Mouse (Mus musculus): Measurements from ENCODE around the gene Deup1.

Gene Deup1

DNA sequence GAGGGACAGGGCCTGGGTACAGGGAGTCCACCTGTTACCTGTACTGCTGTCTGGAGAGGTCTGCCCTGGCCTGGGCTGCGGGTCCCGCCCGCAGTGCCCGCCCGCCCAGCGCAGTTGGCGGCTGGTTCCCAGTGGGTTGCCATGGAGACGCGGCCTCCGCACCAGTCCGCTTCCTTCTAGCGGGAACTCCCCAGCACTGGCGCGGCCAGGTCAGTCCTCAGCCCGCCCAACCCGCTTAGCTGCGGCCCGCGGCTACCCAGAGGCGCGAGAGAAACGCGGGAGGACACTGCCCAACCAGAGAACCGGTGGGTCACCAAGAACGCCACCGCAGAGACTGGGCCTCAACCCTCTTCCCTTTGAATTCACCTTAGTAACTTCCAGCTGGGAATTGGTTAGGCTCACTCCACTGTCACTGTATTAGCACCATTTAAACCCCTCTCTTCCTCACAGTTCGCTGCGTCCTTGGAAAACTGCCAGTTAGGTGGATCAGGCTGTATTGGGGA is at the start of gene Deup1:
TSS of gene Deup1 (minus strand) at position 149 of the 503 bp plus-strand sequence.
- DNase-seq (ENCODE audit: low spot score in 2 of 2), result peak in 1 of 2 experiments; percentile 1

DNA sequence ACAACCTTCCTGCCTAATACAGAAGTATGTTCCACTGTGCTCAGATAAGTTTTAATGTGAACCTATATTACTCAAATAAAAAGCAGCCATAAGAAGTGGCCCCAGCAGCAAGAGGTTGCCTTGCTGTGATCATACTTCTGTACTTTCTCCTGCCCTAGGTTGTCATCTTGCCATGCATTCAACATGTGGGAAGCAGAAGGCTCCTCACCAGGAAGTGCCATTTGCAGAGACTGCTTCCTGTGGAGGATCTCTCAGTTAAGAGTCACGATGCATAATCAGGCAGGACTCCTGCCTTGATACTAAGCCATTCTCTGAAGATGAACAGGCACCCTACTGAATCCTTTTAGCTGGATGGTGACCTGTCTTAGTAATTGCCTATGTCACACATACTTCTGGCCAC is 44.5 kb upstream of the Deup1 start:
- no peak for DNase-seq (ENCODE audit: low spot score in 2 of 2)

DNA sequence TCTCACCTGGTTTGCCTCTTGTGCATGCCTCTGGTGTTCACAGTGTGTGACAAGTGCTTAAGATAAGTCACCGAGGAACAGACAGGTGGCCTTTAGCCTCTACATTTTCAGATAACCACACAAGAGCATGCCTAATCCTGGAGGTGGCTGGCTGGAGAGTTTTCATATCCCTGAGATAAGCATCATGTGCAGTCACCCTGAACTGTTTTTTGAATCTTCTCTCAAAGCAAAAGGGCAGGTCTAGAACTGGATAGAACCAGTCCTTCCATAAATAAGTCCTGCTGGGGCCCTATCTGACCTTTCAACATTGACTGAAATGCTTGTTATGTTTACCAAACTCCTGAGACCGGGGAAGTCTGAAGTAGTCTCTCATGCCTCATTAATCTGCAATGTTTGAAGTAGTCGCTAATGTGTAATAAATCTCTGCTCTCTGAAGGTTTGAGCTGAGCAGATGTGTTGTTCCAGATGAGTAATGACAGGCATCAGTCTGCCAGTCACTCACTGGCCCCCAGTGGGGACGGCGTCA is 42.3 kb upstream of the Deup1 start:
- peak in 1 of 2 experiments; percentile 17 for DNase-seq (ENCODE audit: low spot score in 2 of 2)

DNA sequence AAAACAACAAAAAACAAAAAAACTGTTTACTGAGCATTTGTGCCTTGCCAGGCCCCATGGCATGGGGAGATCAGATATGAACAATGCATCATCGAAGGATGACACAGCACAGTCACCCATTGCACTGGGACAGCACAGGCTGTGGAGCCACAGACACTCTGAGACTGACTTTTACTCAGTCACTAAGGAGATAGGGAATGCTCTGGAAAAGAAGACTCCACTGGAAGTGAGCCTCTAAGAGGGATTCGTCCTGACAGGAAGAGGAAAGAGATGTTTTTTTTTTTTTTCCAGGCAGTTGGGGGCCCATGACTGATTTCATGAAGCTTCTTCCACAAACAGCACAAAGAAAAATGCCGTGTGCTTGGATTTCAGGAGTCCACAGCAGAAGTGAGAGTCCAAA is 41.7 kb upstream of the Deup1 start:
- no peak for DNase-seq (ENCODE audit: low spot score in 2 of 2)

DNA sequence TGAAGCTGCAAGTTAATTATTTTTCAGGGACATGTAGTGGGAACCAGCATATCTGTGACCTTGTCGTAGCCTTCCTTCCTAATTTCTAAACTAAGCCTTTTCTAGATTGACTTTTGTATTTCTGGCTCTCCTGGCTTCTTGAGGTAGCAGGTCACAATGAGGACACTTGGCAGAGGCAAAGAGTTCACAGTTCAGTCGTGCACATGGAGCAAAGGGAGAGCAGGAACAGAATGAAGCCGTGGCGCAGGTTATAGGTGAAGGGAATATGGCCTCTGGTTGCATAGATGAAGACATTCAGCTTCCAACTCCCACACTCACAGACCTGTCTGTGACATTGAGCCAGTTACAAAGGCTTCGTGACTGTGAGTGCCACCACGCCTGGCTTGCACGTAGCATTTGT is 36.9 kb upstream of the Deup1 start:
- DNase-seq (ENCODE audit: low spot score in 2 of 2), result no peak

DNA sequence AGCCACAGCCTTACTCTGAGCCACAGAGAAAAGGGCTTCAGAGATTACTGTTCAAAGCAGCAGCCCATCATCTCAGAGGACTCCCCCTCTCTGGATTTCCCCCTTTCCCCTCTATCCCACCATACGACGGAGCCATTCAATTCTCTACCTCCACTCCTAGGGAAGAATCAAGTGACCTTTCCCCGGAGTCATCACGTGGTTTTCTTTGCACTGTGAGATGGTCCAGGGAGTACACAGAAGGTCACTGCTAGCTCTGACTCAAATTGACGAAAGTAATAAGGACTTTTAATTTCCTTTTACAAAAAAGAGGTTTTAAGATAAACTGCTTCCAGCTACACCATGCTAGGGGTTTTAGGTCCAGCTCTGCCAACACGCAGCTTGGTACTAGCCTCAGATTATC is 31.3 kb upstream of the Deup1 start:
- no peak for DNase-seq (ENCODE audit: low spot score in 2 of 2)

DNA sequence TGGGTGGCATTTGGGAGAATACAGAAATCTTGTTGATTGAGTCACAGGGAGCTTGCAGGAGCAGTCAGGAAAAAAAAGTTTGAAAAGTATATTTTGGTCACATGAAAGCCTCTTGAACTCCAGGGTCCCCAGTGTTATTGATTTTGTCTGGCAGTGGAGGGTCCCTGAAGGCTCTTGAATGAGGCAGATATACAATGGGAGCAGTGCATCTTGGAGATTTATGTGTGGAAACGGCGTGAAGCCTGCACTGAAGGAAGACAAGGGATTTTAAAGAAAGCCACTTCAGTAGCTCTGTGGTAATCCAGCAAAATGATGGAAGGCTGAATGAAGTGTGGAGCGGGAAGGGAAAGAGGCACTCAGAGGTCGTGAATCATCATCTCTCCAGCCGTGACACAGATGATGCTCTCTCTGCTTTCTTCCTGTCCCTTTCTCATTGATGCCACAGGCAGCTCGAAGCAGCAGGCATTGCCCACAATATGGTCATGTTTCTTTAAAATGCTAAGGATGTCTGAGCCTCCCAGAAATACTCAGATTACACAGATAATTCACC is 30.6 kb upstream of the Deup1 start:
- DNase-seq (ENCODE audit: low spot score in 2 of 2), result no peak

DNA sequence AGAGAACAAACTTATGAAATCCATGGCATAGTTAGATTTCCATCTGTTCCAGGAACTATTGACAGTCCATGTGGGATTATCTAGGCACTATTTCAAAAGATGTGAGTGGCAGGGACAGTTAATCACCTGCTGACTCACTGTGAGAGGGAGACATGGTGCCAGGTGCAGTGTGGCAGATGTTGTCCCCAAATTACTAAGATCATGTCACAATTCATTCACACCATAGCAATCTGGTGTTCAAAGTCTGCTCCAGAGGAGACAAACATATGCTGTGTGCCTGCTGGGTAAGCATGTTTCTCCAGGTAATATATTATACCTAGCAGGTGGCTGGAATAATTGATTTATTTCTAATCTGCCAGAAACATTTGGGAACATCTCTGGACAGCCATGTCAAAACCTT is 25.3 kb upstream of the Deup1 start:
- DNase-seq (ENCODE audit: low spot score in 2 of 2), result no peak

DNA sequence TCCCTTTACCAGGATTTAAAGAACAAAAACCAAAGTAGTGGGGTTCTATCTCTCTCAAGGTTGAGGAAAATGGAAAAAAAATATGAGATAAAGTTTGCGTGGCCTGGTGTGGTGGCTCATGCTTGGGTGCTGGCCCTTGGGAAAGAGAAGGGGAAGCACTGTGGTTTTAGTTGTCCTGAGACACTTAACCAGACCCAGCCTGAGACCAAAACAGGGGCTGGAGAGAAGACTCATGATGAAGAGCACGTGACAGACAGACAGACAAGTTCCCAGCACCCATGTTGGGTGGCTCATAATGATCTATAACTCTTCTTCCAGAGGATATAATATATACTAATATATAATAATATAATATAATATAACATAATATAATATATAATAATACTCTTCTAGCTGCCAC is 22.2 kb upstream of the Deup1 start:
- DNase-seq (ENCODE audit: low spot score in 2 of 2), result no peak

DNA sequence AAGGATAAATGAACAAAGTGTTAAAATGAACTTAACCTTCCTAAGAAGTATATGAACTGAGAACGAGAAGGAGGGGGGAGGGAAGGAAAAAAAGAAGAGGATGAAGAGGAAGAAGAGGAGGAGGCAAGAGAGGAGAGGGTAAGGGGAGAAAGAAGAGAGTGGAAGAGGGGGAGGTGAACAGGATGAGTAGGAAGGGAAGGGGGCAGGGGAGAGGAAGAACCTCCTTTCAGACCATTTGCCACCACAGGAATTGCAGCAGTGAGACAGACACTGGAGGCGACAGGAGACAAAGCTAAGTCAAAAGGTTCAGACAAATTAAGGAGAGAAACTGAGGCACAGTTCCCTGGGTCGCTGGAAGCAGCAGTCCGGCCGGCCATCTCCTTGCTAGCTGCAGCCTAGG is 349 bp downstream of the Deup1 start:
- no peak for DNase-seq (ENCODE audit: low spot score in 2 of 2)

DNA sequence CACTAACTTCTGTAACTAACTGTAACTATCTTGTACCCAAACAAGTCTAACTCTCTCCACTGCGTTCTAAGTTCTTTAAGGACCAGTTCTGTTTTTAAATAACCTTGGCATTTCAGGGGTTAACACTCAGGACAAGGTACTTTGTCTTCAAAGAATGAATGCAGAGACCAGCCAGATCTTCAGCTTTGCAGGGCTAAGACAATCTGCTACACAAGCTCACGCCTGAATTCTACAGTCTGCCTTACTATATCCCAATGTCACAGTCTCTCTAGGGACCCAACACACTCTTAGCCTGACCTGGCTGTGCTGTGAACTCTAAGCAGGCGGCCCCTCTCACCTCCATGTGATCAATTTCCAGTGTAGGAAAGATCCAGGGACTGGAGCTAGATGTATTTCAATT is 3.0 kb downstream of the Deup1 start:
- DNase-seq (ENCODE audit: low spot score in 2 of 2), result no peak

DNA sequence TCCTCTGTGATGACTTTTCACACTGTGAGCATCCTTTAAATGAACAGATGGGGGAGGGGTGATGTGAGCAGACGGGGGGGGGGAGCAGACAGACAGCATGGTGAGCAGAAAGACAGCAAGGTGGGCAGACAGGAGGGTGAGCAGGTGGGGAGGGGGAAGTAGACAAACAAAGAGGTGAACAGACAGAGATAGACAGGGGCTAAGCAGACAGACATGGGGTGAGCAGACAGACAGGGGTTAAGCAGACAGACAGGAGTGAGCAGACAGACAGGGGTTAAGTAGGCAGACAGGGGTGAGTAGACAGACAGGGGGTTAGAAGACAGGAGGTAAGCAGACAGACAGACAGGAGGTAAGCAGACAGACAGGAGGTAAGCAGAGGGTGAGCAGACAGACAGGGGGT is 8.0 kb downstream of the Deup1 start:
- no peak for DNase-seq (ENCODE audit: low spot score in 2 of 2)

DNA sequence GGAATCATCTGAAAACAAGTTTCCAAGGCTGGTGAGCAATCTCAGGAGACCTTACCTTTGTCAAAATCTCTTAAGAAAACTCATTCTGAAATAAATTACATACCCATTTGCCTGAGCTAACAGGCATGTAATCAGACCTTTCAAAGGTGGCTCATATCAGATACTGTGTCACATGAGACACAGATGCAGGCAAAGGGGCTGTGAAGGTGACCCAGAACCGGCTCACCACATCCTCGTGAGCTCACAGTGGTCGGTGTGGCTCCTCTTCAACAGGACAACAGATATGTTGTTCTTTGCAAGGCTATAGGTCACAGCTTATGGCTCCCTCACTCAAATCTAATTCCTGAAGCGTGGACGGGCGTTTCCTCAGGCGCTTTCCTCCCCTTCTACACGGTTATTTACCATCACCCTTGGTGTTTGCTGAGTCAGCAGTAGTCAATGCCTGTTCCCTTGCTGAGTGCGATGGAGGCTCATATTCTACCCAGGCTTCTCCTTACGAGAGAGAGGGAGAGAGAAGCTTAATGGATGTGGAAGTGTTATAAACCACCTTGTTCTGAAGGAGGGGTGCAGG is 8.6 kb downstream of the Deup1 start:
- DNase-seq (ENCODE audit: low spot score in 2 of 2), result no peak

DNA sequence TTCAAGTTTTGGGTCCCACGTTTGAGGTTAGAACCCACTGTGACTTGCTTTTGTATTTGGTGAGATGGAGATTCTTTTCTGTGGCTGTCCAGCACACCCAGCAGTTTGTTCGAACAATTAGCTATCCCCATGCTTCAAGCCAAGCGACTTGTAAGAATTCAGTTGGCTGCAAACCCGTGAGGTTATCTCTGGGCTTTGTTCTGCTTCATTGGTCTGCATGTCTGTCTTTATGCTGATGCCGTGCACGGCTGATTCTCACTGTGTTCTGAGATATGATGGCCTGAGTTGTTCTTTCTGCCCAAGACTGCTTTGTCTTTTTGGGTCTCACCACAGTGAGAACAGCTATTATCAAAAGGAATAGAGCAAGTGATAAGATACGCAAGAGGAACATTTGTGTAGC is 10.7 kb downstream of the Deup1 start:
- DNase-seq (ENCODE audit: low spot score in 2 of 2), result no peak

DNA sequence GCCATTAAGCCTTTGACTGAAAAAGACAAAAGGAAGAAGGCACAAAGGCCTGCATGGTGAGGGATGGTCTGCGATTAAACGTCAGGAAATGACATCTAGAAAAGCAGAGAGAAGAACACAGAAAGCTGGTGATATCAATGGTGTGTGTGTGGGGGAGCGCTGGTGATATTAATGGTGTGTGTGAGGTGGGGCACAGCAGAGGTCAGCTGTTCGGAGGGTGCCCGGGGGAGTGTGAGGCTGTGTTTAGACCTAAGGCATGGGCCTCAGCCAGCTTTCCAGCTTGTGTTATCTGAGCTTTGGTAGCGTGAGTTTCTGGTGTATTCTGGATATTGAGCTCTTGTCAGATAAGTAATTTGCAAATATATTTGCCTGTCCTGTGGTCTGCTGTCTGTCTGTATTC is 11.3 kb downstream of the Deup1 start:
- DNase-seq (ENCODE audit: low spot score in 2 of 2), result no peak

DNA sequence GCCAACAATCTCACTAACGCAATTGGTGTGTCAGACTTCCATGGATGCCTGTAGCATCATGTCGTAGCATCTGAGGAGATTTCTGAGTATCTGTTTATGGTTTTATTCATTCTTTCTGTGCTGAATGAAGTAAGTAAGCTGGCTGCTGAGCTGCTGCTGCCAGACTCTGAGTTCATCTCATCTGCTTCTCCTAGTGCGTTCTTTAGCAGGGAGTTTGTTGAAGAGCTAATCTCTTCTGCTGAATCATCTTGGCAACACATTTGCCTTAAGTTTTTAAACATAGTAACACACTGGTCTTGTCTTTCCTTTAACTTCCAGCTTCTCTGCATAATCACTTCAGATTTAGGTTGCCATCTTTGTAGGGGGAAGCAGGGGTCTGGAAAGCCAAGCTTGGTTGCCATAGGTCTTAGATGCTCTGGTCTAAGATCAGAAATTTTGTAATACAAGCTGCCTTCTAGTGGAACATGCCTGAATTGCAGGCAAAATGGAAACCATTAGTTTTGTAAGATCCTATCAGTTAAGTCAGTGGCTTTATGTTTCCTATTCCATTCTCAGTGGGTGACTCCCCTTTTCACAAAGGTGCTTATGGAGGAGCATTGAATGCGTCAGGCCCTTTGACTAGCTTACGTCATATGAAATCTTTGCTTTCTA is 18.3 kb downstream of the Deup1 start:
- DNase-seq (ENCODE audit: low spot score in 2 of 2), result no peak

DNA sequence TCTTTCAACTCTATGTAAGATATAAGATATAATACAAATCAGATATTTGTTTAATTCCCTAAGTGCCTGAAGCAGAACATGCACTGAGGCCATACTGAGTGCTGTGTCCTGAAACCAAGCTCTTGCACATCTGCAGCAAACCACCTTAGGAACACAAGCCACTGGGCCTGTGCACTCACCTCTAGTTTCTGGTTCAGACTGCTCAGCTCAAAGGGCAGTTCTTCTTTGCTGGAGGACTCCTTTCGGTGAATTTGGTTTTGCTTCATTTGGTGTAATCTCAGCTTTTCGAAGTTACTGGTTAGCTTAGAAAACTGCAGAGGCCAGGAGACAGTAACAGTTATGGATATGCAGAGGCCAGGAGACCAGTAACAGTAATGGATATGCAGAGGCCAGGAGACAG is 20.1 kb downstream of the Deup1 start:
- DNase-seq (ENCODE audit: low spot score in 2 of 2), result no peak

DNA sequence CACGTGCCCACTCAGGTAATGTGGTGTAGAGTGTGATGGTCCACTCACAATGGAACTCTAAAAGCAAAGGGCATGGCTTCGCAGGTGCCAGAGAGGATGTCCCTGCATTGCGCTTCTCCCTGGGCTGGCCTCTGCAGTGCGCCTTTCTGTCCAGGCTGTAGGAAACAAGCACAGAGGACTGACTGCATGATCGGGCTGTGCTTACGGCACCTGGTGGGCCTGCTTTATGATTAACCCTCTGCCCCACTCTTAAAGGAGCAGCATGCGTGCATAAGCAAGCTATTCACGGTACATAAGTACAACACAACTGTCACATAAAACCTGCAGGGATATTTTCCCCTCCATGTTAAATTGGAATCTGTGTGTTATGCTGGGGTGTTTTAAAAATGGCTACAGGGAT is 24.6 kb downstream of the Deup1 start:
- DNase-seq (ENCODE audit: low spot score in 2 of 2), result no peak

DNA sequence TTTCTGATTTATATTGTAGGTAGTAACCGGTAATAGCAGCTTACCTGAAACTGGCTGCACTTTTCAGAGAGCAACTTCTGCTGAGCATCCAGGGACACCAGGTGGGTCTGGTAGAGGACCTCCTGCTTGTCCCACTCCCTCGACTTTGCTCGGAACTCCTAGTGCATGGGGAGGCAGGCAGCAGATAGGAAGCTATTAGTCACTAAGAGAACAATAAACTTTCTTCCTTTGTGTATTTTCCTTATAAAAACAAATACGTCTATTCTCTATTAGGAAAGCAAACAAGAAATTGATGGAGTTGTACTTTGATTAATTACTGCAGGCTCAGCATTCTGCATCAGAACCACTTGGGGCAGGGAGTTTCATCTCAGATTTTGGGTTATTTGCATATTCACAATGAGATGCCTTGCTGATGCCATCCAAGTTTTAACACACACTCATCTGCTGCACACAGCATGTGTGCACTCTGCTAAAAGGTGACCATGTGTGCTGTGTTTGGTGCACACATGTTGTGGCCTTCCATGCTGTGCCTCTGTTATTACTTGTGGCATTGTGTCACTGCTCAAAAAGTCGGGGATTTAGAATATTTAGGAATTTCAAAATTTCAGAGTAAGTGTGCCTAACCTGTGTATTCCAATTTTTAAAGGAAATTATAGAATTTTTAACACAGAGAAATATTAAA is 26.7 kb downstream of the Deup1 start:
- no peak for DNase-seq (ENCODE audit: low spot score in 2 of 2)

DNA sequence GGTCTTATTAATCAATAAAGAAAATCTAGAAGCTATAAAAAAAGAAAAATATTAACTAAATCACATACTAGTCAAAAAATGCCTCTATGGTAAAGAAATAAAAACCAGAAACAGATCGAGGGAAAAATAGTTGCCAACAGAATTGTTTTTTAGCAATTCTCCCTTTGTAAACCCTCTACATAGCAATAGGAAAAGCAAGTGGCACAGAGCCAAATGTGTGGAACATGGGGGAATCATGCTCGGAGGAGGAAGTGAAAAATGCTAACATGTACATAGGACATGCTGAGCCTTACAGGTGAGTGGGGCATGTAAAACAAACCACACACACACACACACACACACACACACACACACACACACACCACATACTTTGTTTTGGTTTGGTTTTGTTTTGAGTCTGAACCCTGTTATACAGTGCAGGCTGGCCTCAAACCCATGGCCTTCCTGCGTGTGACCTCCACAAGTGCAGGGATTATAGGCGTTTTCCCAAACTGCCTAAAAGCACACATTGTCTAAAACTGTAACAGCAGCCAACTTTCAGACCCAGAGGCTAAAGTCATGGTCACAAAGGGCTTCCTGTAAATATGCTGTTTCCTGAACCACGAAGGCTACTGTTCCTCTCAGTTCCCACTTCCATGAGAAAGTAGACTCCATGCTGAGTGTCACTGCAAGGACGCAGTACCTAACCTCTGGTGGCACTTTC is 27.4 kb downstream of the Deup1 start:
- no peak for DNase-seq (ENCODE audit: low spot score in 2 of 2)

DNA sequence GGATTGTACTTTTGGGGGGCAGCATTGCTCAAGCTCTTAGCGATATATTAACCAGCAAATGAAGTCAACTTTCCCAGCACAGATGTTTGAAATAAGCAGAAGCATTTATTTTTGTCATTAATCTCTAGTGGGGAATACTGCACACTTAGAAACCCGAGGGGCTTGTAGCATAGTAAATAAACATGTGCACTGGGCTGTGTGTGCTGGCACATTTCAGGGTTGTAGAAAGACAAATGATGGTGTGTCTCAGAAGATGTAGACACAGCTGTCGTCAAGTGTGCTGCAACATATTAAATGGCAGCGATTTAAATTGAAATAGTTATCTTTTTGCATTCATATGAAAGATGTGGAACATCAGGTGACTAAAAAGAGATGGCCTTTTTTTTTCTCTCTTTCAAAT is 31.1 kb downstream of the Deup1 start:
- no peak for DNase-seq (ENCODE audit: low spot score in 2 of 2)

DNA sequence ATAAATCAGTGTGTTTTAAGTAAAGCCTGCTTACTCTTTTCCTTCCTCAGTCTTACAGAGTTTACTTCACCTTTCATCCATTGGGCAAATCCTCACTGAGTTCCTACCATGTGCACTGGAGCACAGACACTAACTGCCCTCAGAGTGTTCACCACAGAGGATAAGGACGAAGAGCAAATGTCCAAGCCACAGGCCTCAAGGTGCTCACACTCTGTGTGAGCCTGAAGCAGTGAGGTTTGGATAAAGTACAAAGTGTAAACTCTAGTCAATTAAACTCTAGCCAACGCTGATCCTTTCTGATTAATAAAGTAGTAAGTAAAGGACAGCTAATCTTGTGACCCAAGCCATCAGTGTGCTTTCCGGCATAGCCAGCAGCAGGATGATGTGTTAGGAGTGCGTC is 33.6 kb downstream of the Deup1 start:
- DNase-seq (ENCODE audit: low spot score in 2 of 2), result no peak
